Mouse (Mus musculus) MEL (cell line): Measurements from ENCODE around the gene Hcrtr1.

Source experiments
- MAFK ChIP-seq: IDR thresholded peaks from 2 replicates; pipeline ENCODE4 v1.6.1; 2011; ENCODE audit warnings: low read depth, mild to moderate bottlenecking, low read length, improper control_type of control experiment, borderline replicate concordance
- POLR2A ChIP-seq, 2 experiments: IDR thresholded peaks; 2 replicates each; pipeline ENCODE4 v1.6.1; 2011 to 2012; ENCODE audit warnings: low read length in 2 of 2, mild to moderate bottlenecking in 2 of 2, control low read depth in 1 of 2, improper control_type of control experiment in 1 of 2, low read depth in 1 of 2, moderate library complexity in 1 of 2; ENCODE audit not compliant: control insufficient read depth in 1 of 2, insufficient read depth in 1 of 2, poor library complexity in 1 of 2

DNA sequence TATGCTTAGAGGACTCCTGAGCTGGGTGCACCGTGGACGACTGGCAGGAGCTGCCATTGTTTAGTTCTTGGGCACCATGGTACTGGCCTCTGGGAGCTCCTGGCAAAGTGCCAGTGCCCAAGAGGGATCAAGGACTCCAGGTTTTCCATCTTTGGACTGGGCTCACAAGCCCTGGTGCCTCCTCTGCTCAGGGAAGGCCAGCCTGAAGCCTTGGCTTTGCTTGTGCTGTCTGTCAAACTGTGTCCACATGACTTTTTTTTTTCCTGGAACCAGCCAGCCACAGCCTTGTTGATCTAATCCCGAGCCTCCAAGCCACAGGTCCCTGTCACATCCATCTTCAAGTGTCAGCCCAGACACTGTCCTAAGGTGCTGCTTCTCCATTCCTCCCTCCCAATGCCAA is 2.6 kb upstream of the Hcrtr1 start:
- TF ChIP-seq POLR2A (IDR thresholded peaks at IDR 0.05; ENCODE audit: control insufficient read depth in 1 of 2, insufficient read depth in 1 of 2, low read depth in 1 of 2, low read length in 2 of 2, poor library complexity in 1 of 2): no peak
- TF ChIP-seq MAFK: no peak
